Mouse (Mus musculus) gastrocnemius, adult 18-20 months (tissue): ENCODE results near the gene Gm5580. TPM values are rescaled to one million over a fixed set of nuclear protein-coding genes. Genes with fewer than 3 reads are reported as not detected.
"Not testable (repeated sequence)": the region's sequence is repeated elsewhere in the genome, so short reads cannot be mapped to it uniquely, and the experiment has no call there.

ENCODE experiments used
- DNase-seq: peaks from one replicate; pipeline ENCODE4 v3.0.0; 2021; ENCODE audit warnings: low spot score
- long read RNA-seq, 2 experiments: library from polyadenylated mRNA; stranded (forward); transcript quantifications; one replicate each; pipeline ENCODE4 v2.0.0; 2021
- total RNA-seq, 2 experiments: library from RNA; stranded (reverse); gene quantifications; 2 replicates each; pipeline ENCODE4 v1.2.3; 2021

The Gm5580 gene
- 1 to 10 TPM; 1.2 to 1.9 TPM for total RNA-seq
- long read RNA-seq, experiment 1: 0 reads
- long read RNA-seq, experiment 2: 0 reads

DNA sequence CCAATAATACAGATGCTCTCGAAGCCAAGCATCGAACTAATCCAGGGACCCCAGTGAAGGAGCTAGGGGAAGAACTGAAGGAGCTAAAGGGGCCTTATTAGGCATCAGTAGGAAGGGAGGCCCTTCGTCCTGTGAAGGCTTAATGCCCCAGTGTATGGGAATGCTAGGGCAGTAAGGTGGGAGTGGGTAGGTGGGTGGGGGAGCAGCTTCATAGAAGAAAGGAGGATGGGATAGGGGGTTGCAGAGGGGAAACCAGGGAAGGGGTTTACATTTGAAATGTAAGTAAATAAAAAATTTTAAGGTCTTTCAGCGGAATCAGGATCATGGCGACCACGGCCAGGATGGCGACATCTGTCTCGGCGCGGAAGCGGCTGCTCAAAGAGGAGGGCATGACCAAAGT is at the start of gene Gm5580:
Gene Gm5580 (plus strand): TSS at position 301 of the 400 bp plus-strand sequence.
- DNase-seq: not testable (repeated sequence)

DNA sequence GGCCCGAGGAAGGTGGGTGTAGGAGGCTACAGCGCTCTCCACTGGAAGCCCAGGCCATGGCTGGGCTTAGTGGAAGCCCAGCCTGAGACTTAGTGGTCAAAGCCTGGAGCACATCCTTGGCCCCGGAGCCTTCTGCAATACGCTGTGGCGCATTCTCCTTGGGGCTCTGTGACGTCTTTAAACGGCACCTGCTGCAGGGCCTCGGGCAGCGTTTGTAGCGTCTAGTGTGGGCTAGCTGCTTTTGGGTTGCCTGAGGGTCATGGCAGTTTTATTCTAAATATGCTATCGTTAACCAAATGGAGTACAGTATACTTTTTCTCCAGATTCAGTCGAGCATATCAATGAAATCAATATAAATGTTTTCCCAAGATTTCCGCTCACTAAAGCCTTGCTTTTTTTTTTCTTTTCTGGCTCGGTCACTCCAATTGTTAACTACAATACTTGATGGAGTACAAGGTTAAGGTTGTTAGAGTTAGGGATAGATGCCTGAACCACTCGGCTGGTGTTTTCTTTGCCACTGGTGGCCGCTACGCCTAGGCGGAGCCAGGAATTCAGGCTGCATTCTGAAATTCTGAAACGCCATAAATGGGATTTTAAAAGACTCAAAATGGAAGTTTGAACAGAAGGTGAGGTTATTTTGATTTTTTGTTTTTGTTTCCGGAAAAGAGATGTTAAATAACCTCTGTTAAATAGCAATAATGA is 44.5 kb upstream of the Gm5580 start, which contains the start of gene Olfr212:
Gene Olfr212 (plus strand): TSS at position 215 of the 702 bp plus-strand sequence.
- not testable (repeated sequence) for DNase-seq

DNA sequence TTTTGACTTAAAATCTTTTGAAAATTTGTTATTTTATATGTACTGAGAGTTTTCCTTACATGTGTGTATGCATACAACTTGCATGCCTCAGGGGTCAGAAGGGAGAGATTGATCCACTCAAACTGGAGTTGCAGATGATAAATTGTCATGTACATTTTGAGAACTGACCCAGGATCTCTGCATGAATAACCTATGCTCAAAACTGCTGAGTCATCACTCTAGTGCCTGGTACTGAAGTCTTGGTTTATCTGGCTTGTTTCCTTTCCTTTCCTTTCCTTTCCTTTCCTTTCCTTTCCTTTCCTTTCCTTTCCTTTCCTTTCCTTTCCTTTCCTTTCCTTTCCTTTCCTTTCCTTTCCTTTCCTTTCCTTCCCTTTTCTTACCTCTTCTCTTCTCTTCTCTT is 36.1 kb upstream of the Gm5580 start:
- no peak for DNase-seq

DNA sequence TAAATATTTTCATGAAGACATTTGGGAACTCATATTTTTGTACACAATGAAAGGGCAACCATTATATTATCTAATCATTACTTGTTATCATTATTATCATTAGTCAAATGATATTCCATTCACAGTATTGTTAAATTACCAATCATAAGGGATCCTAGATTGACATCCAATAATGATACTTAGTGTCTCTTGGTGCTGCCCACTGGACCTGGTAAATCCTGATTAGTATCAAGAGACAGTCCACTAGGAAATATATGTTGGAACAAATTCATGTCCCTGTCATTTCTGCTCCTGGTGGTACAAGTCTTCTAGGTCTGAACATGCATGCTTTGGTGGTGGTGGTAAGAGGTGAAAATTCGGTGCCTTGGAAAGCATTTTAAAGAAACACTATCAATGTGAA is 12.8 kb upstream of the Gm5580 start, which contains the start of gene Olfr213:
Gene Olfr213 (plus strand): TSS at position 301 of the 400 bp plus-strand sequence.
- no peak for DNase-seq

DNA sequence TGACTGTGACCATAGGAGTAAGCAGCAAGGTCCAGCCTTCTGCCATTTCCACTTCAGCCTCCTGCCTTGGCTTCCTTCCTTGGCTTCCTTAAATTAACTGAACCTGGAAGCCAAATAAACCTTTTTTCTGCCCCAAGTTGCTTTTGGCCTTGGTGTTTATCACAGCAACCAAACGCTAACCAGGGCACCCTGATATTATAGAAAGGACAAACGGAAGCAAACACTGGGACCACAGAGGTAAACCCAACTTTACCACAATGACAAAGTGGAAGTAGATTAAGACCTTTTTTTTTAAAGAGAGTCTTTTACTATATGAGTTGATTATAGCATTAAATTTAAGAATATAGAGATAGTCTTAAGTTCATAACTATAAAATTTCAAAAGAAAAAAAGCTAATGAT is 8.4 kb upstream of the Gm5580 start:
- no peak for DNase-seq

DNA sequence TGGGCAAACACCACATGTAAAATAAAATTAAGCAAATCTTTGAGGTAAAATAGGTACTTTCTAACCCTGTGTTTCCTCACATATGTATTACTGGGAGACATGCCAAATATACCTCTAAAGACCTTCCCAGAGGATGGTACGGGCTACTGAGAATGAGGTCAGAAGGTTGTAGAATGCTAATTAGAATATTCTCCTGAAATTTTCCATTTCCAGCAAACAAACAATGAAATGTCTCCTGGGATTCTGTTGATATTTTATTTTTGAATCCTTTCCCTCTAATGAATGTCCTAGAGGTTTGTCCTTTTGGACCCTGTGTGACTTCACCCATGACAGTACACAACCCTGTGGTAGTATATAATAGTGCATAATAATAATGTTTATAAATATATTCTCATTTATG is 3.0 kb downstream of the Gm5580 start, which contains the start of gene Olfr214:
Gene Olfr214 (plus strand): TSS at position 301 of the 400 bp plus-strand sequence.
- DNase-seq: no peak

DNA sequence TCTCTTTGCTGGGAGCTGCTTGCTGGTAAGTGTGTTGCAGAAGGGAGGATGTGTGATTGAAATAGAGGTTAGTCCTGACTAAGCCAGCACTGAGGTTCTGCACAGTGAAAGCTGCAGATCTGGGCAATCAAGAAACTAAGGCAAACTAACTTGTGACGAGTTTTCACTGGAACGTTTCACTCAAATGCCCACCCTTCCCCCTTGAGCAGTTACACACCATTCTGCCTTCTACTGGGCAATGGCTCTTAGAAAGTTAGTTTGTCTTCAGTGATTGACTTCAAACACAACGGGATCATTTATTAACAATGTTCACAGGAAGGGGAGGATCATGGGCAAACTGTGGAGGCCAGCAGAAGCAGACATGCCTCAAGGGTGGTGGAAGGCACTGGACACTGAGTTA is 4.0 kb downstream of the Gm5580 start:
- DNase-seq: no peak

DNA sequence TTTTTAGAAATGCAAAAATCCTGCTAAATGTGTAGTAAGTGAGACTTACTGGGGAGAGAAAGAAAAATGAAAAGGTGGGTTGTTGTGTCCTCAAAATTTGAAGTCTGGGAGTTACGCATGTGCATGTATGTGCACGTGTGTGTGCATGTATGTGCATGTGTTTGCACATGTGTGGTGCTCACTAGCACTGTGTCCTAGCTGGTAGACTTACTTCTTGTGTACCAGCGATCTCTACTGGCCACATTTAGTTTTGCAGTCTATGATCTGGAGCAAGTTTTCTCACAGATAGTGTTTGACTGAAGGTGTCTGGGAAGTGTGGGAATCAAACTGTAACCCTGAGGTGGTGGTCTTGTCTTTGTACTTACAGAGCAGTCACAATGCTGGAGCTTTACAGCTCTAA is 18.9 kb downstream of the Gm5580 start:
- DNase-seq: peak; percentile 26

DNA sequence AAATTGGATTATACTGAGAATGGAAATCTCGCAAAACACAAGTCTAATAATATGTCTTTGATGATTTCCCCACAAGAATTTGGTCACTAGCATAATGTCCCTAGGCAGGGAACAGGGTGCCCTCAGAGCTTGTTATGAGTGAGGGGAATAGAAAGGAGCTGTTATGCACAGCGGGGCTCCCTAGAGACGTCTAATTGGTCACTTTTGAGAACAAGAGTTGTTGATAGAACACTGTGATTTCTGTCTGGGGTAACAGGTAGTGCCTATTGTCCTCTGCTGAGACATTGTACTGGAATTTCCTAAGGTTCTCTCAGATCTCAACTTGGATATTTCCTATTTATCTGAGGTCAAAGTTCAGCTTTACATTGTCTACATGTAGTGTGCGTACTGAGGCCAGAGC is 33.2 kb downstream of the Gm5580 start, which contains the start of gene Olfr215:
Gene Olfr215 (minus strand): TSS at position 101 of the 400 bp plus-strand sequence.
- no peak for DNase-seq

DNA sequence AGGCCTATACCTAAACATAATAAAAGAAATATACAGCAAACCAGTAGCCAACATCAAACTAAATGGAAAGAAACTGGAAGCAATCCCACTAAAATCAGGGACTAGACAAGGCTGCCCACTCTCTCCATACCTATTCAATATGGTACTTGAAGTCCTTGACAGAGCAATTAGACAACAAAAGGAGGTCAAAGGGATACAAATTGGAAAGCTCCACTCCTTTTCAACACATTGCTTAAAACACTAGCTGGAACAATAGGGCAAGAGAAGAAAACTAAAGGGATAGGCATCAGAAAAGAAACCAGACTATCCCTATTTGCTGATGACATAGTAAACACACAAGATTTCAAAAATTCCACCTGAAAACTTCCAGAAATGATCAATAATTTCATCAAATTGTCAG is 50.0 kb downstream of the Gm5580 start:
- not testable (repeated sequence) for DNase-seq

Other genes with a start within 250 kb of the Gm5580 start
- gene March8, start 213.1 kb upstream of the Gm5580 start, total RNA-seq: 10 to 100 TPM; 24.6 to 27.8 TPM
- gene Alox5, start 90.0 kb upstream of the Gm5580 start, total RNA-seq: 1 to 10 TPM in 1 of 2 experiments, under 1 TPM in 1; 0.88 to 1.2 TPM
- not detected for gene Olfr211, start 62.0 kb upstream of the Gm5580 start, total RNA-seq
- gene Olfr212, start 44.6 kb upstream of the Gm5580 start, total RNA-seq: under 1 TPM; 0.07 to 0.09 TPM
- not detected for gene Olfr213, start 12.7 kb upstream of the Gm5580 start, total RNA-seq
- not detected for gene Olfr214, start 3.1 kb downstream of the Gm5580 start, total RNA-seq
- gene Olfr215, start 33.1 kb downstream of the Gm5580 start, total RNA-seq: not detected
- 1 to 10 TPM; 6.7 to 7.2 TPM for gene Zfp422, start 77.9 kb downstream of the Gm5580 start, total RNA-seq
- 10 to 100 TPM; 10.7 to 17.4 TPM for gene Depp1, start 99.5 kb downstream of the Gm5580 start, total RNA-seq
- 1 to 10 TPM; 1.4 to 1.8 TPM for gene Rassf4, start 122.8 kb downstream of the Gm5580 start, total RNA-seq
- gene Tmem72, start 165.8 kb downstream of the Gm5580 start, total RNA-seq: under 1 TPM; 0.02 to 0.05 TPM